8 mouse cellular contexts compared by ENCODE assay signal in genomic region chrX:13346696-13347026, GRCm38 (mm10).
DNase-seq lines count a peak whose midpoint lies in the region; ATAC-seq and TF ChIP-seq lines count a peak whose summit lies in the region.

No protein-coding gene starts in this region.

- no peaks in the 10 kb centered on the region for H3K9me3 ChIP-seq in heart, embryonic 10.5 days
- H3K9me3 ChIP-seq in hindbrain, embryonic 16.5 days (ENCODE audit: control insufficient read depth, low read length) = no peaks in the 10 kb centered on the region
- no peaks in the 10 kb centered on the region for H3K9me3 ChIP-seq in liver, embryonic 14.5 days (ENCODE audit: control insufficient read depth, low read length)
- H3K9me3 ChIP-seq in neural tube, embryonic 13.5 days = no peaks in the 10 kb centered on the region

- TF ChIP-seq POLR2A in cortical plate, adult 2 months (IDR thresholded peaks at IDR 0.05; ENCODE audit: extremely low read depth, insufficient read depth, low read length) = no peak

- ATAC-seq in CD4-positive, CD25-positive, alpha-beta regulatory T cell, adult 4 months = peak; percentile 22
- ATAC-seq in hindbrain, embryonic 16.5 days = no peak
- no peak; the same call in 1 of the 2 replicates for ATAC-seq in liver, embryonic 14.5 days (ENCODE audit: insufficient read depth)
- ATAC-seq in neural tube, embryonic 13.5 days (ENCODE audit: low read depth) = no peak

- TF ChIP-seq CTCF in cortical plate, adult 2 months (IDR thresholded peaks at IDR 0.05; ENCODE audit: extremely low read depth, insufficient read depth, low read length) = no peak
- no peak for TF ChIP-seq CTCF in liver, embryonic 14.5 days (IDR thresholded peaks at IDR 0.05; ENCODE audit: low read depth)

- peaks cover 51% of the 10 kb centered on the region; the same call in 1 of the 2 replicates for H3K27me3 ChIP-seq in heart, embryonic 10.5 days (ENCODE audit: insufficient read depth, poor library complexity, severe bottlenecking)
- H3K27me3 ChIP-seq in hindbrain, embryonic 16.5 days (replicated peaks; ENCODE audit: control insufficient read depth, insufficient read depth, low read length) = no peaks in the 10 kb centered on the region
- H3K27me3 ChIP-seq in liver, embryonic 14.5 days (ENCODE audit: control insufficient read depth, insufficient read depth, low read length) = no peaks in the 10 kb centered on the region
- peaks cover 9% of the 10 kb centered on the region for H3K27me3 ChIP-seq in neural tube, embryonic 13.5 days

- H3K4me2 ChIP-seq in hindbrain, embryonic 16.5 days (ENCODE audit: low read length) = peak overlapping the region; percentile 65
- H3K4me2 ChIP-seq in liver, embryonic 14.5 days (ENCODE audit: low read depth) = peak overlapping the region; percentile 51
- H3K4me2 ChIP-seq in neural tube, embryonic 13.5 days = peak overlapping the region; percentile 59

- no peak for TF ChIP-seq EP300 in liver, embryonic 14.5 days (IDR thresholded peaks at IDR 0.05; ENCODE audit: low read depth)

- H3K36me3 ChIP-seq in heart, embryonic 10.5 days = no peaks in the 10 kb centered on the region
- no peaks in the 10 kb centered on the region for H3K36me3 ChIP-seq in hindbrain, embryonic 16.5 days (ENCODE audit: control insufficient read depth, insufficient read depth, low read length)
- H3K36me3 ChIP-seq in liver, embryonic 14.5 days (replicated peaks; ENCODE audit: control insufficient read depth, insufficient read depth, low read depth) = no peaks in the 10 kb centered on the region
- H3K36me3 ChIP-seq in neural tube, embryonic 13.5 days = no peaks in the 10 kb centered on the region

- peak overlapping the region; percentile 57 for H3K4me3 ChIP-seq in heart, embryonic 10.5 days
- H3K4me3 ChIP-seq in cortical plate, adult 2 months (ENCODE audit: insufficient read depth, low read length) = peak overlapping the region; percentile 70
- H3K4me3 ChIP-seq in hindbrain, embryonic 16.5 days (ENCODE audit: low read length) = peak overlapping the region; percentile 40
- peak overlapping the region; percentile 46 to 64; a peak in 3 of 4 replicates for H3K4me3 ChIP-seq in liver, embryonic 14.5 days (ENCODE audit: insufficient read depth in 1 of 2, low read depth in 2 of 2, low read length in 2 of 2)
- peak overlapping the region; percentile 40 for H3K4me3 ChIP-seq in neural tube, embryonic 13.5 days

- 9% methylated on average over 5 of the region's 5 CpGs for WGBS in heart, embryonic 10.5 days
- whole genome bisulfite sequencing in hindbrain, embryonic 16.5 days = 15% methylated on average over 5 of the region's 5 CpGs
- WGBS in liver, embryonic 14.5 days (ENCODE audit: insufficient replicate concordance) = 3% methylated on average over 5 of the region's 5 CpGs
- WGBS in neural tube, embryonic 13.5 days = 7% methylated on average over 5 of the region's 5 CpGs

- no peak for DNase-seq in heart, embryonic 10.5 days (ENCODE audit: low spot score)
- DNase-seq in heart, adult 11 months = no peak
- DNase-seq in liver, embryonic 14.5 days (ENCODE audit: low read depth in 3 of 3, low spot score in 3 of 3) = peak in 1 of 3 experiments; percentile 3
- no peak for DNase-seq in c-Kit-positive CD71-positive TER-119-positive erythroid progenitor cells, embryonic 14.5 days (ENCODE audit: low spot score)

- no peaks in the 10 kb centered on the region for H3K4me1 ChIP-seq in heart, embryonic 10.5 days
- H3K4me1 ChIP-seq in cortical plate, adult 2 months (ENCODE audit: control insufficient read depth, insufficient read depth, low read length) = no peaks in the 10 kb centered on the region; the same call in 1 of the 2 replicates
- peaks cover 14% of the 10 kb centered on the region for H3K4me1 ChIP-seq in hindbrain, embryonic 16.5 days (ENCODE audit: control insufficient read depth, insufficient read depth, low read depth, low read length)
- H3K4me1 ChIP-seq in liver, embryonic 14.5 days (replicated peaks; ENCODE audit: control insufficient read depth in 2 of 2, insufficient read depth in 2 of 2, low read length in 1 of 2) = peaks cover 0 to 4% of the 10 kb centered on the region in 2 experiments; a peak in 2 of 4 replicates
- H3K4me1 ChIP-seq in neural tube, embryonic 13.5 days (replicated peaks) = peaks cover 33% of the 10 kb centered on the region

- H3K9ac ChIP-seq in hindbrain, embryonic 16.5 days (ENCODE audit: low read depth, low read length) = peak overlapping the region; percentile 52
- no peak overlapping the region for H3K9ac ChIP-seq in liver, embryonic 14.5 days (replicated peaks)
- peak overlapping the region; percentile 63; the same call in 1 of the 2 replicates for H3K9ac ChIP-seq in neural tube, embryonic 13.5 days

- H3K27ac ChIP-seq in heart, embryonic 10.5 days = peak overlapping the region; percentile 88
- H3K27ac ChIP-seq in cortical plate, adult 2 months (ENCODE audit: insufficient read depth, low read length) = no peak overlapping the region
- peak overlapping the region; percentile 95 for H3K27ac ChIP-seq in hindbrain, embryonic 16.5 days (ENCODE audit: low read depth, low read length)
- no peak overlapping the region for H3K27ac ChIP-seq in liver, embryonic 14.5 days
- peak overlapping the region; percentile 97 for H3K27ac ChIP-seq in neural tube, embryonic 13.5 days (replicated peaks)

Comparison
In these comparisons a context has a peak if more than half of its experiments do, and no peak if none do; other contexts are left out.
1. H3K27ac ChIP-seq: peak in heart, embryonic 10.5 days (single experiment), hindbrain, embryonic 16.5 days (single experiment) and neural tube, embryonic 13.5 days (single experiment); none in cortical plate, adult 2 months (single experiment) and liver, embryonic 14.5 days (single experiment).
2. Peak in every context shown above with its lines, with median percentiles within 50 percentile points of each other: H3K4me3 ChIP-seq and H3K4me2 ChIP-seq.